Mouse (Mus musculus) layer of hippocampus, postnatal 36 days (tissue): ENCODE data around the gene Rpp30. TPM values are rescaled to one million over a fixed set of nuclear protein-coding genes. Genes with fewer than 3 reads are reported as not detected.
A peak's percentile ranks its signal among the peaks of the same experiment; 100 is the strongest.

Experiments
- DNase-seq, 2 experiments: peaks; one replicate each; pipeline ENCODE4 v3.0.0; 2022
- total RNA-seq, 2 experiments: library from RNA; stranded (reverse); gene quantifications; 2 replicates each; pipeline ENCODE4 v1.2.3; 2021

The Rpp30 gene
- total RNA-seq, result 10 to 100 TPM; 15.9 to 20.1 TPM

- peak; percentile 79 to 84 for DNase-seq
Observed at GRCm38 (mm10) chr19:36083262-36084225, at the start of gene Rpp30. TSS of gene Rpp30 (plus strand) at chr19:36083716.

DNA sequence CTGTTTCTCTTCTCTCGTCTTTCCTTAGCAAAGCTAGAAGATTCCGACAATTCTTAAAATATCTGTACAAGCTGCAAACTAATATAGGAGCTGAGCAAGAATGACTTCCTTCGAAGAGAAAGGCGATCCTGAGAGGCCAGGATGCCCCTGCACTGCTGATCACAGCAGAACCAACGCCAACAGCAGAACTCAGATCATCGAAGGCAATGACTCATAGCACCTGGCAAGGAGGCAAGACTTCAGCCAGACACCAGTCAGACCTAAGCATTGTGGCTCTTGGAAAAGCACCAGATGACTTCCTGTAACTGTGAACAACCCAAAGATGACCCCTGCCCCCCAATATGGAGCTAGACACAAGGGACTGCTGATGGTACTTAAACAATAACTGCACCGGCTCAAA is 37.5 kb upstream of the Rpp30 start:
- no peak for DNase-seq

- peak in 1 of 2 experiments; percentile 14 for DNase-seq
Observed at GRCm38 (mm10) chr19:36056502-36057221, 26.9 kb upstream of the Rpp30 start.

DNA sequence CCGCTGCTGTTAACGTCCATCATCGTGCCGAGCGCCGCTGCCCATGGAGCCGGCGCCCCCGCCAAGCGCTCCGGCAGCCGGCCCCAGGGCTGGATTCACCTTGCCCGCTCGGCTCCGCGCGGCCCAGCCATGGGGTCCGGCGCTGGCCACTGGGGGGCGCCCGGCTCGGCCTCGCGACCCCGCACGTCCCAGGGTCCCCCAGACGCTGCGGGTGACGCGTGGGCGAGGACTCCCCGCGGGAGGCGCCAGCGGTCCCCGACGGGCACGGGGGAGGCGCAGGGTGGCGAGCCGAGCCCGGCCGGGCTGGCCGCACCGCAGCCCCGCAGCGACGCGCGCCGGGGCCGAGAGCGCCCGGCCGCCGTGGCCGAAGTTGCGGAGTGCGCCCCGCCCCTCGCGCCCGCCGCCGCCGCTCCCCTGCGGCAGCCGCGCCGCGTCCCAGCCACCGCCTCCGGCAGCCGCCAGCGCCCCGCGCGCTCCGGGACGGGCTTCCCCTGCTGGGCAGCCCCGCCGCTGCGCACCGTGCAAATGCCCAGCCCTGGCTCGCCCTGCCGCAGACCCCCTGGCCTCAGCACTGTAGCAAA is 26.2 kb upstream of the Rpp30 start, which contains the start of gene Htr7:
TSS of gene Htr7 (minus strand) at position 277 of the 581 bp plus-strand sequence.
- DNase-seq, result peak; percentile 28 to 32

- no peak for DNase-seq
Observed at GRCm38 (mm10) chr19:36062801-36063529, 20.6 kb upstream of the Rpp30 start.

GRCm38 (mm10) chr19:36082606-36083261 is 782 bp upstream of the Rpp30 start:
- no peak for DNase-seq

DNA sequence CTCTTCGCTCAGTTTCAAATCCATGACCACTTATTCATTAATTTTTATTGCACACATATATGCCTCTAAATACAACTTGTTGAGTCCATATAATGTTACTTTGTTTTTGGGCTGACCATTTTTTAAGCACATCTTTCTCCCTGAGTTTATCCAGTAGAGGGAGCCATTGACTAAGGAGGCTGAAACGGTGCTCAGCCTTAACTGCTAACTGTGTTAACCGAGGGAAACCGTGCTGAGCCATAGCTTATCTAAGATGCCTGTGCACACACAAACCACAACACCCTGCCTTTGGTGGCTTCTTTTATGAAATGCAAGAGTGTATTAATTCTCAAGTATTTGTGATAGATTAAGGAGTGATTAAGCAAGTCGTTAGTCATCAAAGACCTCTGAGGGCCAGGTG is 7.3 kb downstream of the Rpp30 start:
- DNase-seq, result no peak

- no peak for DNase-seq
Observed at GRCm38 (mm10) chr19:36097194-36097593, 13.7 kb downstream of the Rpp30 start.

GRCm38 (mm10) chr19:36098265-36098664 is 14.7 kb downstream of the Rpp30 start:
- DNase-seq, result no peak

DNA sequence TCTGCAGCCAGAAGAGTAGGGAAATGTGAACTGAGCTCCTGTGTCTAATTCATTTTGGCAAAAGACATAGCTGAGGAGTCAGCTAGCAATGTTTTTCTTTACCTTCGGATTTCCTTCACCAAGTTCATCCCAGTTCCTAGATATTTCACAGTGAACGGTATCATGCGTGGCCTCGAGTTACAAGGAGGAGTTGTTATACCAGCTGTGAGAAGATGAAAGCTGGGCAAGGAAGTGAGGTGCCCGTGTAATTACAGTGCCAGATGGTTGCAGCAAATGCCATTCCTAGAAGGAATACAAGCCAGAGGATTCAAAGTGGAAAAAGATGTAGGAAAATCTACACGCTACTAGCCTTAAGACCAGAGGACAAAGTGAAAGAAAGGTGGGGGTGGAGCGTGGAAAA is 15.4 kb downstream of the Rpp30 start:
- no peak for DNase-seq

GRCm38 (mm10) chr19:36103909-36104308 is 20.4 kb downstream of the Rpp30 start:
- no peak for DNase-seq

GRCm38 (mm10) chr19:36109318-36109944 is 25.9 kb downstream of the Rpp30 start:
- DNase-seq, result no peak

- no peak for DNase-seq
Observed at GRCm38 (mm10) chr19:36110465-36110864, 26.9 kb downstream of the Rpp30 start.

- no peak for DNase-seq
Observed at GRCm38 (mm10) chr19:36111054-36111895, 27.8 kb downstream of the Rpp30 start.

DNA sequence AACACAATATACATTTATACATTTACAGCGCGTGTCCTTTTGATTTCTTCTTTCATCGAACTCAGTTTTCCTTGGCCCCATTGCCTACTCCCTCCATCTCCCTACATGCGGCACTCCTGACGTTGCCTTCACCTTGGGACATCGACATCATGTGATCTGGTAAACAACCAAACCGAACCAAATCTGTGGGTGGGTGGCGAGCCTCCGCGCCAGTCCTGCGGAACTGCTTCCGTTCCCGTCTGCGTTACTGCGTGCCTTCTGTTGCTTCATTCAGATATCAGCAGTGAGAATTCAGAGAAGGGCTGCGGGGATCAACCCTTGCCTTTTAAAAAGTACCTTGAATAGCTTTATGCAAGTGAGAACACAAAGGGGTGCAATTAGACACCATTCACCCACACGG is 28.5 kb downstream of the Rpp30 start:
- peak; percentile 43 to 54 for DNase-seq

DNA sequence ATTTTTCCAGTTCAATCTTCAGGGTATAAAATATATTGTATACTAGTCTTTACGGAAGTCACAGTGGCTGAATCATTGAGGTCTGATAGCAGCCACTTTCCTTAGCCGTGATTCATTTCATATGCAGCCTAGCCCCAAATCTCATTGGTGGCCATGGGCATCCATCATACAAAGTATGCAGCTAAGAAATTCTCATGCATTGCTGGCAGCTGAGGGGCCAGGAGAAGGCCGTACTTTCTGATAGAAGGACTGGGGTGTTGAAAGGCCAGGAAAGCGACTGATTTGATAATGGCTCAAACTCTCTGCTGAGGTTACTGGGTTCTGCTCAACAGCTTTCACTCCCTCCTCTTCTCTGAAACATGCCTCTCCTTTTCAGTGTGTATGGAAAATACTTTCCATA is 32.7 kb downstream of the Rpp30 start:
- DNase-seq, result no peak

GRCm38 (mm10) chr19:36119219-36119618 is 35.7 kb downstream of the Rpp30 start:
- no peak for DNase-seq

GRCm38 (mm10) chr19:36119783-36120471 is 36.4 kb downstream of the Rpp30 start, which contains the start of gene Ankrd1:
TSS of gene Ankrd1 (minus strand) at chr19:36120099.
- DNase-seq, result no peak

GRCm38 (mm10) chr19:36124203-36124602 is 40.7 kb downstream of the Rpp30 start:
- no peak for DNase-seq

DNA sequence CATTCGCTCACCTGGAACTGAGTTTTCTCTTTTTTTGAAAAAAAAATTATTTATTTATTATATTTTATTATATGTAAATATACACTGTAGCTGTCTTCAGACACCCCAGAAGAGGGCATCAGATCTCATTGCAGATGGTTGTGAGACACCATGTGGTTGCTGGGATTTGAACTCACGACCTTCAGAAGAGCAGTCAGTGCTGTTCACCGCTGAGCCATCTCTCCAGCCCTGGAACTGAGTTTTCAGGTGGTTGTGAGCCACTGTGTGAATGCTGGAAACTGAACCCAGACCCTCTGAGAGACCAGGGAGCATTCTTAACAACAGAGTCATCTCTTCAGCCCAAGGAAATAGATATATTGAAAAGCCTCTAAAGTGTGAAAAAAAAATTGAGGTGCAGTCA is 44.9 kb downstream of the Rpp30 start:
- no peak for DNase-seq
